Mouse (Mus musculus) macrophage (primary cell): ENCODE results near the gene Krtap4-13. TPM values are rescaled to one million over a fixed set of nuclear protein-coding genes. Genes with fewer than 3 reads are reported as not detected.

Source experiments
- H3K27ac ChIP-seq: fragments of 350-480 bp; formaldehyde crosslinking; 2 replicates; pipeline ENCODE4 v1.9.0; 2021
- H3K36me3 ChIP-seq: fragments of 350-480 bp; formaldehyde crosslinking; 2 replicates; pipeline ENCODE4 v1.9.0; 2021; ENCODE audit errors: inconsistent target
- H3K4me3 ChIP-seq: fragments of 350-480 bp; formaldehyde crosslinking; 2 replicates; pipeline ENCODE4 v1.9.0; 2021; ENCODE audit errors: inconsistent target
- H3K79me2 ChIP-seq: fragments of 350-480 bp; formaldehyde crosslinking; 2 replicates; pipeline ENCODE4 v1.9.0; 2021; ENCODE audit errors: inconsistent target
- WGBS: methylation state at CpG from one replicate; pipeline ENCODE4 v1.1.7; 2026; ENCODE audit warnings: inconsistent platforms; ENCODE audit not compliant: missing documents; 5-methylcytosine and 5-hydroxymethylcytosine counted together
- polyA plus RNA-seq: library from polyadenylated mRNA; stranded (reverse); fragments of 250-400 nt; gene quantifications from 3 replicates; pipeline ENCODE4 v1.2.4, GENCODE M21; 2018; ENCODE audit warnings: inconsistent platforms

The Krtap4-13 gene
- polyA plus RNA-seq, 1 experiment from 2014 or later = not detected

DNA sequence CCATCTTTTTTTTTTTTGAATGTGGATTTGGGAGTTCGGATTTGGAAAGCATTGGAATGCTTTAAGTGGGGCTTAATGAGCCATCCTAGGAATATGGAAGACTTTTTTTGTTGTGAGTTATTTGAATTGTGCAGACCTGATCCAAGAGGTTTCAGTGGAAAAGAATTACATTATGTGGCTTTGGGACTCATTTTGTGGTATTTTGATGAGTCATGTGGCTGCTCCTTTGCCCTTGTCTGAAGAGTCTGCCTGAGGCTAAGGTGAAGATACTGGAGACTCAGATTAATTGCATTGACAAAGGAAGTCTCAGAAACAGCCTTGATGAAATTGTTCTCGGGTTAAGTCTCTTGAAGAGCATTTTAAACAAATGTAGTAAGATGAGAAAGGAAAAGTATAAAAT lies 41.3 kb downstream of the Krtap4-13 start:
- Histone ChIP-seq H3K27ac (no peak overlapping the region), H3K4me3 (no peak overlapping the region), H3K79me2 (no peaks in the 10 kb centered on the region), H3K36me3 (no peaks in the 10 kb centered on the region)
- 82% methylated on average over 2 of the region's 2 CpGs for WGBS

Other genes with a start within 250 kb of the Krtap4-13 start
- not detected in 3 replicates for gene Krtap3-1, start 243.3 kb downstream of the Krtap4-13 start, polyA plus RNA-seq
- gene Krtap1-5, start 228.9 kb downstream of the Krtap4-13 start, polyA plus RNA-seq = not detected in 3 replicates
- gene Krtap1-4, start 226.2 kb downstream of the Krtap4-13 start, polyA plus RNA-seq = not detected in 3 replicates
- not detected in 3 replicates for gene Krtap1-3, start 218.6 kb downstream of the Krtap4-13 start, polyA plus RNA-seq
- not detected in 3 replicates for gene Krtap9-3, start 211.8 kb downstream of the Krtap4-13 start, polyA plus RNA-seq
- gene Gm11938, start 206.6 kb downstream of the Krtap4-13 start, polyA plus RNA-seq = not detected in 3 replicates
- not detected in 3 replicates for gene Gm11937, start 199.7 kb downstream of the Krtap4-13 start, polyA plus RNA-seq
- gene Krtap2-4, start 195.0 kb downstream of the Krtap4-13 start, polyA plus RNA-seq = not detected in 3 replicates
- not detected in 3 replicates for gene Gm11562, start 189.5 kb downstream of the Krtap4-13 start, polyA plus RNA-seq
- gene Krtap4-1, start 181.7 kb downstream of the Krtap4-13 start, polyA plus RNA-seq = not detected in 3 replicates
- not detected in 3 replicates for gene Krtap4-2, start 174.8 kb downstream of the Krtap4-13 start, polyA plus RNA-seq
- gene Krtap4-7, start 165.8 kb downstream of the Krtap4-13 start, polyA plus RNA-seq = not detected in 3 replicates
- gene Gm11555, start 159.7 kb downstream of the Krtap4-13 start, polyA plus RNA-seq = not detected in 3 replicates
- not detected in 3 replicates for gene Gm11563, start 150.9 kb downstream of the Krtap4-13 start, polyA plus RNA-seq
- gene Krtap4-6, start 143.9 kb downstream of the Krtap4-13 start, polyA plus RNA-seq = not detected in 3 replicates
- gene Gm14190, start 119.2 kb downstream of the Krtap4-13 start, polyA plus RNA-seq = not detected in 3 replicates
- not detected in 3 replicates for gene Gm14180, start 75.6 kb downstream of the Krtap4-13 start, polyA plus RNA-seq
- gene Gm11595, start 37.0 kb downstream of the Krtap4-13 start, polyA plus RNA-seq = not detected in 3 replicates
- not detected in 3 replicates for gene Krtap4-8, start 29.2 kb downstream of the Krtap4-13 start, polyA plus RNA-seq
- gene Krtap4-9, start 24.7 kb downstream of the Krtap4-13 start, polyA plus RNA-seq = not detected in 3 replicates
- not detected in 3 replicates for gene Gm11596, start 16.4 kb downstream of the Krtap4-13 start, polyA plus RNA-seq
- gene Gm11569, start 11.0 kb downstream of the Krtap4-13 start, polyA plus RNA-seq = not detected in 3 replicates
- not detected in 3 replicates for gene Gm11554, start 5.4 kb downstream of the Krtap4-13 start, polyA plus RNA-seq
- not detected in 3 replicates for gene Gm11564, start 5.8 kb upstream of the Krtap4-13 start, polyA plus RNA-seq
- gene 2300003K06Rik, start 28.2 kb upstream of the Krtap4-13 start, polyA plus RNA-seq = not detected in 3 replicates
- not detected in 3 replicates for gene Krtap4-16, start 41.7 kb upstream of the Krtap4-13 start, polyA plus RNA-seq
- not detected in 3 replicates for gene Gm11568, start 48.0 kb upstream of the Krtap4-13 start, polyA plus RNA-seq
- gene Gm11559, start 54.6 kb upstream of the Krtap4-13 start, polyA plus RNA-seq = not detected in 3 replicates
- not detected in 3 replicates for gene Krtap9-1, start 63.5 kb upstream of the Krtap4-13 start, polyA plus RNA-seq
- not detected in 3 replicates for gene Gm11567, start 69.3 kb upstream of the Krtap4-13 start, polyA plus RNA-seq
- gene Krtap31-1, start 98.0 kb upstream of the Krtap4-13 start, polyA plus RNA-seq = not detected in 3 replicates
- not detected in 3 replicates for gene Gm11565, start 104.9 kb upstream of the Krtap4-13 start, polyA plus RNA-seq
- not detected in 3 replicates for gene Krtap31-2, start 126.4 kb upstream of the Krtap4-13 start, polyA plus RNA-seq
- gene Krtap9-5, start 138.6 kb upstream of the Krtap4-13 start, polyA plus RNA-seq = not detected in 3 replicates
- gene Krtap29-1, start 169.2 kb upstream of the Krtap4-13 start, polyA plus RNA-seq = not detected in 3 replicates
- gene Krtap16-1, start 176.7 kb upstream of the Krtap4-13 start, polyA plus RNA-seq = not detected in 3 replicates
- not detected in 3 replicates for gene Krtap17-1, start 184.1 kb upstream of the Krtap4-13 start, polyA plus RNA-seq
- gene Krt33a, start 206.3 kb upstream of the Krtap4-13 start, polyA plus RNA-seq = not detected in 3 replicates
- gene Krt33b, start 220.0 kb upstream of the Krtap4-13 start, polyA plus RNA-seq = not detected in 3 replicates
- gene Krt34, start 231.7 kb upstream of the Krtap4-13 start, polyA plus RNA-seq = not detected in 3 replicates
- gene Krt31, start 240.7 kb upstream of the Krtap4-13 start, polyA plus RNA-seq = not detected in 3 replicates